Mouse (Mus musculus) spleen, adult 18-20 months (tissue): Measurements from ENCODE around the gene Ccm2l.

Experiments
- DNase-seq, 2 experiments: peaks; one replicate each; pipeline ENCODE4 v3.0.0; 2022; ENCODE audit warnings: mixed read lengths in 2 of 2

The Ccm2l gene

DNA sequence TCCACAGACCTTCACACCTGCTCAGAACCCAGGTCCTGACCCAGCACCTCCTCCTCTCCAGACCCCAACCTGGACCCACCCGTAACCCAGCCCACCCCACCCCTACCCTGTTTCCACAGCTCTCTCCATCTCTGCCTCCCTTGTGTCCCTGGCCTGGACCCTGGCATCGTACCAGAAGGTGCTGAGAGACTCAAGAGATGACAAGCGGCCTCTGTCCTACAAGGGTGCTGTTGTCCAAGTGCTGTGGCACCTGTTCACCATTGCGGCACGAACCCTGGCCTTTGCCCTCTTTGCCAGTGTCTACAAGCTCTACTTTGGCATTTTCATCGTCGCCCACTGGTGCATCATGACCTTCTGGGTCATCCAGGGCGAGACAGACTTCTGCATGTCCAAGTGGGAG is 11.9 kb upstream of the Ccm2l start:
- DNase-seq, result no peak

DNA sequence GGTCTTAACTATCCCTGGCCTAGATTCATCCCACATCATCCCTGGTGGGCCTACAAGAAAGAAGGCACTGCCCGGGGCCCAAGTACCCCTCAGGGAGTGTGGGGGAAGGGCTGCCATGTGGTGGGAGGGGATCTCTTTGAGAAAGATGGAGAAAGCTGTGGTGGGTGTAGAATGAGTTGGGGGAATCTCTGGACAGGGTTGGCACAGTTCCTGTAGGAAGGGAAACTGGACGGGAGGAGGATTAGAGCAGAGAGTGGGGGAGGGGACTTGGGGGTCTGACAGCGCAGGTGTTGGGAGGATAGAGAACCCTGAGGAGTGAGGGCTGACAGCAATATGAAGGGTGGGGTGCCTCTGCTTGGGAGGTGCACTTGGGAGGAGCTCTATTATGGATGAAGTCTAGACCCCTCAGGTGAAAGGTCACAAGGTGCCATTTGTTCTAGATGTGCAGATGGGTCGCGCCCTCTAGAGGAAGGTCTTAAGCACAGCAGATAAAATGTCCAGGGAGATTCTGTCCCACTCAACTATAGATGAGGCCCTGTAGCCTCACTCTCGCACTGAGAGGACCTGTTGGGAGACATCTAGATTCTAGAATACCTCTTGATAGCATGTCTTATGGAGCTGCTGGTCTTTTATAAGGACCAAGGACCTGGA is 10.4 kb upstream of the Ccm2l start:
- no peak for DNase-seq

DNA sequence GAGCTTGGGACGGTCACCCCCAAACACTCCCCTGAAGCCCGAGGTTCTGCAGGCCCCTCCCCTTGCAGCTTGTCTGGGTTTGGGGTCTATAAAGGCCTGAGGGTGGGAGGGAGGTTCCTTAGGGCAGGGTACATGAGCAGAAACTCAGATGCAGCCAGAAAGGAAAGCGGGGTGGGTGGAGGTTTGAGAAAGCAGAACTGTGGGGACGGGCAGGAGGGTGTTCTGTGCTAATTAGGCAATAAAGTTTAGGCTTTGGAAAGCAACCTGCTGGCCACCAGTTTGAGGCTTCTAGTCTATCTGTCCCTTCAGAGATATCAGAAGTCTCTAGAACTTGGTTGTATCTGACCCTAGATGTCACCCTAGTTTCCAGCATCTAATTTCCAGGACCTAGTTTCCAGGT is 7.4 kb upstream of the Ccm2l start:
- DNase-seq, result no peak

DNA sequence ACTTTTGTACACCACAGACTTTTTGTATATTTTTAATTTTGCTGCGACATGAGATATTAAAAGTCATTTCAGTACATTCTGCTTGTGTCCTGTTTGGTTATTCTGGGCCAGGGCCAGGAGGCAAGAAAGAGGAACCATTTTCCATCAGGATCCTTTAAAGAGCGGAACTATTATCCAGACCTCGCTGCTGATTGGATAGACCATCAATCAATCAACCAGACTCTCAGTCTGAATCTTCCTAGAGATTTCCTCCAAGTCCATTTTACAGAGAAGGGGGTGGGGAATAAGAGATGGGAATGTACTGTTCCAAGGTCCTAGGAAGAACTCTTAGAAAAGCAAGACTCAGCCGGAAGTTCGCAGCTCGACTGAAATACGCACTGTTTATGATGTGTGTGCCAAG is 5.5 kb upstream of the Ccm2l start:
- no peak for DNase-seq

DNA sequence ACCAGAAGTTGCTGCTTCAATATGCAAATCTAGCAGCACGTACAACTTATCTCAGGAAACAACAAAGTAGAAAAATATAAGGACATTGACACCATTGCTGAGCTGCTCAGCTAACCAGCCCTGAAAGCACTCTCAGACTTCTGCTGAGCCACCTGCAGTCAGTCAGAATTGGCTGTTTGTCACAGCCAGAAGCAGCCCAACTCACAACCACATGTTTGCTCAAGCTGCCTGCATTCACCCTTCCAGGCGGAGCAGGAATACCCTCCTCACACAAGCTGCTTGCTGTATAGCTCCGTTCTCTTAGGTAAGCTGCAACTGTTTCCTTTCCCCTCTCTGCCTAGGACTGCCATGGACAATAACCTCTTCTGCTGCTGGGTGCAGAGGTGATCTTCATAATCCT is 2.4 kb upstream of the Ccm2l start:
- DNase-seq, result no peak

DNA sequence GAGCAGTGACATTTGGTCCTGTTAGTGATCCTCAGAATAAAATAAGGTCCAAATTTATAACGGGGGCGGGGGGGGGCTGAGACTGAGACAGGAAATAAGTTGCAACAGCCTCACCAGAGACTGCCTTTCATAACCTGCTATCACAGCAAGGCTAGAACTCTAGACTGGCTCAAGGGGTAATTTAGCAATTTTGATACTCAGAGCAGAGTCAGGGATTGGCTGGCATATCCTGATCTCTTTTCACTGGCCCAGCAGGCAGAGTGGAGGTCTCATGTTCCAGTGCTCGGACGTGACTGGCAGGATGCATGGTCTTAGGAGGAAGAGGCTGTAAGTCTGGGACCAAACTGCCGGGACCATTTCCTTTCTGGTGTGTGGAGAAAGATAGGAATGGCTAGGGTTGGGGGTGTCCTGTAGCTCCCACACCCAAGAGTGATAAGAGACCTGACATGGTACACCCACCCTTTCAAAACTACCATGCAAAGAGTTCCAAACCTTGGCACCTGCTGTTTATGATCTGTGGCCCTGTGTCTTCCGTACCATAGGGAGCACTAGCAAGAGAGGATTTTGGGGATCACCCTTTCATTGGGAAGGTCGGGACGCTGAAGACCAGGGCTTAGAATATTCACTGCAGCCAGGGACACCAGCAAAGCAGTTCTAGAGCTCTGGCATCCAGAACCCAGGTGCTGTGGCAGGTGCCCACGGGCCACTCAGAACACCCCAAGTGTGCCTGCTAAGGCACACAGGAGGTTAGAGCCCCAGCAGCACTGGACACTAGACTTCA is 1.4 kb upstream of the Ccm2l start:
- DNase-seq, result no peak

DNA sequence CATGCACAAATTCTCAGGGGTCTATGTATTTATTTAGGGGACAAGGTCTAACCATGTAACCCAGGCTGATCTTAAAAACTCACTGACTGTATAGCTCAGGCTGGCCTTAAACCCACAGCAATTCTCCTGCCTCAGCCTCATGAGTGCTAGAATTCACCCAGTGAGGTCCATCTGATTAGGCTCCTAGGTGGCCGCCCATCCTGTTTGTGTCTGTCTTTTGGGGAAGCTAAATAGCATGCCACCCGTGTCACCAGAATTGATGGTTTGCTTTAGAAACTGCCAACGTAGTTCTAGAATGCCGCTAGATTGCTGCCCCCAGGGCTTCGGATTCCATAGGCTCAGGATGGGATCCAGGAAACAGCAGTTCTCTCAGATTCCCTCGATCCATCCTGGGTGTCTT is 1.2 kb downstream of the Ccm2l start:
- no peak for DNase-seq

DNA sequence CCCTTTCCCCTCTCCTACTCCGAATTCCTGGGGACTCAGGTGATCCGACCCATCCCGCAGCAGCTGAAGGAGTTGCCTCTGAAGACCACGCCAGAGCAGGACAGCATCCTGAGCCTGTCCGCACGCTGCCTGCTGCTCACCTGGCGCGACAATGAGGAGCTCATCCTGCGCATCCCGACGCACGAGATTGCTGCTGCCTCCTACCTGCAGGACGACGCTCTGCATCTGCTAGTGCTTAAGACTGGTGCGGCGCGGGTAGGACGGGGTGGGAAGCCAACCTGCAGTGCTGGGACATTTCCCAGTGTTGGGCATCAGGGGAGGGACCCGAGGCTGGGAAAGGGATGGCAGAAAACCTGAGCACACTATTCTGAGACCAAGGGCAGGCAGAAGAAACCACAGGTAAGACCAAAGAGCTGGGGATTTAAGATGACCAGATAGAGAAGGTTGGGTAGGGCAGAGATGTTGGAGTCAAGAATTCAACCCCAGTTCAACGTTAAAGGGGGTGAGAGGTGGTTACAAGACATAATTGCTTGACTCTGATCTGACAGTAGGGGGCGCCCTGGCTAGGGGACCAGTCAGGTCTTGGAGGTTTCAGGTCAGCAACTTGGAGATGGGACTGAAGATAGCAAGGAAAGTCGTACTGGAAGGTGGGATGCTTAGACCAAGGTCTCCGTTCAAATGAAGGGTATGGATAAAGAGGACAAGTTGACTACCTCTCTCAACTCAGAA is 5.2 kb downstream of the Ccm2l start:
- peak in 1 of 2 experiments; percentile 34 for DNase-seq

DNA sequence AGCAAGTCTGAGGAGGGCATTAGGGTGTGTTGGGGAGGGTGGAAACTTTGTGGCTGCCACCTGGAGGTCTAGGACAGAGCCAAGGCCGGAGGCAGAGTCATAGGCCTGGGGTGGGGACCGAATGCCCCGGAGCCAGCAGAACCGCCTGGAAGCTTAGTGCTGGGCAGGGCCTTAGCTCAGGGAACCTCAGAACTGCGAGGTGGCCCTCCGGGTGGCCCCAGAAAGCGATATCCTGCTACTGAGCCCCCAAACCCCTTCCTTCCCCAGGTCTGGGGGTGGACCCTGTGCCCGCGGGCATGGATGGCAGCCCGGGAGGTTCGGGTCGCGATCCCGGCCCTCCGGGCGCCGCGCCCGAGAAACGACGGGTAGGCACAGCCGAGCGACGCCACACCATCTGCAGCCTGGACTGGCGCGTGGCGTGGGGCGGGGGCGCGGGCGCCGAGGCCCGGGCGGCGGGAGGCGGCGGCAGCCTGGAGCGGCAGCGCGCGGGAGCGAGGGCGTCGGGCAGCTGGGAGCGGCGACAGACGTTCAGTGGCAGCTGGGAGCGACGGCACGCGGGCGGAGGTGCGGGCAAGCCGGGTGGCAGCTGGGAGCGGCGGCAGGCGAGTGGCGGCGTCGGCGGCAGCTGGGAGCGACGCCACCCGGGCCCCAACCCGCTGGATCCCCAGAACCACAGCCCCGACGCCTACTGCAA is 5.9 kb downstream of the Ccm2l start:
- DNase-seq, result no peak

DNA sequence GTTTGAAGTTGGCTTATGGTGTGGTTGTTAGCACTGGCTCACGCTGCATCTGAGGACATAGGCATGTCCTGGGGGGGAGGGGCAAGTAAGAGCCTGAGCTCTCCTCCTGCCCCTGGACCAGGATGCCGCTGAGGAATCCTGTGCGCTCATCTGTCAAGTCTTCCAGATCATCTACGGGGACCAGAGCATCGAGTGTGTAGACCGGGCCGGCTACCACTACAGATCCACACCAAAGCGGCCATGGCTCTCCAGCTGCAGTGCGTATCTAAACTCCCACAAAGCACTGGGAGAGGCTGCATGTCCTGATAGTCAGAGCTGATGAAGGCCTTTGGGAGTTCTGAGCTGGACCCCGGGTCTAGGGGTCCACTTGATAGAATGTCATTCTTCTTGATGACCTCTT is 8.9 kb downstream of the Ccm2l start:
- DNase-seq, result no peak

DNA sequence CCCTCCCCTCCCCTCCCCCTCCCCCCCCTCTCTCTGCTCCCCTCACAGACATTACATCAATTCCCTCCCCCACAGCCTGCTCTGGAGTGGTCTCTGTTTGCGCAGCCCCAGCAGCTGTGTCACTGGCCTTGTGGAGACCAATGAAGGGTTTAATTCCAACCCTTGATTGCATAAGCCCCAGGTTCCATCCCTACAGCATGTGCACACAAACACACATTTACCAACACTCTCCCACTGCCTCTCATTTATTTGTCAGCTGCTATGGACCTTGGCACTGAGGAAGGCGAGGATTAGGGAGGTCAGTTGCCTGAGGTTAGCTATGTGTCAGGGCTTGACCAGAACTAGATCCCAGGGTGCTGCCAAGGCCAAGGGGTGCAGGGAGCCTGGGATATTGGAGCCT is 10.2 kb downstream of the Ccm2l start:
- DNase-seq, result no peak

DNA sequence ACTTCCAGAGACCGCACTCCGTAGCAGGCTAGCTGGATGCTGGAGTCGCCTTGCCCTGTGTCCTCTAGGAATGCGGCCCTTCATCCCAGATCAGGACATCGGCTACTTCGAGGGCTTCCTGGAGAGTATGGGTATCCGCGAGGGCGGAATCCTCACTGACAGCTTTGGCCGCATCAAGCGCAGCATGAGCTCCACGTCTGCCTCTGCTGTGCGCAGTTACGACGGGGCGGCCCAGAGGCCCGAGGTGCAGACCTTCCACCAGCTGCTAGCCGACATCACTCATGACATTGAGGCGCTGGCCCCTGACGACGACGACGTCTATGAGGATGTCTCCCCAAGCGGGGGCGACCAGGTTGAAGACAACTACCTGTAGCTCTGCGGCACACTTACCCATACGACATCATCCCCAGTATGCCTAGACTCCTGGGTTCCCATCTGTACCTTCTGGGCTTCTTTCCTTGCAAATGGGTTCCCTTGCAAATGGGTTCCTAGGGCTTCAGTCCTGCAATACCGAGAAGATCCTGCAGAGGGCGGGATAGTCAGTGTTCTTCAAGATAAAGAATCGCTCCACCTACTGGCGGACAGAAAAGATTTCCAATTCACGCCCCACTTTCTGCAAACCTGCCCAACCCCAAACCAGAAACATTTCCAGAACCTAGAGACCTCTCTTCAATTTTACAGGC is 15.2 kb downstream of the Ccm2l start:
- peak; percentile 56 to 80 for DNase-seq

DNA sequence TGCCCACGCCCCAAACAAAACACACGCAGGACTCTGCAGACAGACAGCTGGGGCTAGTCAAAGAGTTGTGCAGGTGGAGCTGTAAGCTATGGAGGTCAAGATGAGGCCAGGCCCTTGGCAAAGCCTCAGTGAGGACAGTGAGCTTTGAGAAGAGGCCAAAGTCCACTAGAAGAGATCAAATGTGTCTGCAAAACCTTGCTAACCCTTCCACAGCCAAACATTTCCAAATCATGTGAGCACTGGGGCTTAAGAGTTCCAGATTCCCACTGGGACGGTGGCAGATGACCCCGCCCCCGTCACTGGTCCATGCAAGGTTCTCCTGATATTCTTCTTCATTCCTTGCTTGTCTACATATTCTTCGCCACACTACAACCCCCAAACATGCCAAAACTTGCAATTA is 16.1 kb downstream of the Ccm2l start:
- DNase-seq, result no peak

DNA sequence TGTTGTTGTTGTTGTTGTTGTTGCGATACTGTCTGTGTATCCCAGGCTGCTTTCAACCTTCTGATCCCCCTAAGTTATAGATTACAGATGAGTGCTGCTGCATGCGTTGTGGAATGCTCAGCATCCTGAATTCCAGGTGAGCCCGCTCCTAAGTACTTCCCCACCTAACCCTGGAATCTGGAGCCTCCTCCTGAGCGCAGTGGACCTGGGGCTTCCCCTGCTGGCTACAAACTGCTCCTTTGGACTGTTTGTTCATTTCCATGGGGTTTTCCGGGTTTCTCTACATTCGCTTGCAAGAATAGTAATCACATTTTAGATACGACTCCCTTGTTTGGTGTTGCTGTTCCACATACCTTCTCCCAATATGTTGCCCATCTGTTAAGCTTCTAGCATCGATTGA is 17.5 kb downstream of the Ccm2l start:
- DNase-seq, result no peak

DNA sequence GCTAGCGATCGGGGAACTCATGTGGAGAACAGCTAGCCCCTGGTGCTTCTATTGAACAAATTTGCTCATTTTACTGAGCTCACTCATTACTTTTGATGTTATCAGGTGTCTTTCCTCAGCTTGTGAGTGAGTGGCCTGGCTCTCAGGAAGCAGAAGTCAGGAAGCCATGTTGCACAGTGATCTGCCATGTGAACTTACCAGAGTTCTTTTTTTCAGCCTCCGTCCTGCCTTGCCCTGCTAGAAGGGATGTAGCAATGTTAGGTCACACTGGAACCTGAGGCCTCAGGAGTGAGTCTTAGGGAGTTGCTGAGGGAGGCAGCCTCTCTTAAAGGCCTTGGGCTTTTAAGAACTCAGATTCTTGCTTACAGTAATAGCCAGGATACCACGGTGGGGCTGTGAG is 18.1 kb downstream of the Ccm2l start:
- no peak for DNase-seq

DNA sequence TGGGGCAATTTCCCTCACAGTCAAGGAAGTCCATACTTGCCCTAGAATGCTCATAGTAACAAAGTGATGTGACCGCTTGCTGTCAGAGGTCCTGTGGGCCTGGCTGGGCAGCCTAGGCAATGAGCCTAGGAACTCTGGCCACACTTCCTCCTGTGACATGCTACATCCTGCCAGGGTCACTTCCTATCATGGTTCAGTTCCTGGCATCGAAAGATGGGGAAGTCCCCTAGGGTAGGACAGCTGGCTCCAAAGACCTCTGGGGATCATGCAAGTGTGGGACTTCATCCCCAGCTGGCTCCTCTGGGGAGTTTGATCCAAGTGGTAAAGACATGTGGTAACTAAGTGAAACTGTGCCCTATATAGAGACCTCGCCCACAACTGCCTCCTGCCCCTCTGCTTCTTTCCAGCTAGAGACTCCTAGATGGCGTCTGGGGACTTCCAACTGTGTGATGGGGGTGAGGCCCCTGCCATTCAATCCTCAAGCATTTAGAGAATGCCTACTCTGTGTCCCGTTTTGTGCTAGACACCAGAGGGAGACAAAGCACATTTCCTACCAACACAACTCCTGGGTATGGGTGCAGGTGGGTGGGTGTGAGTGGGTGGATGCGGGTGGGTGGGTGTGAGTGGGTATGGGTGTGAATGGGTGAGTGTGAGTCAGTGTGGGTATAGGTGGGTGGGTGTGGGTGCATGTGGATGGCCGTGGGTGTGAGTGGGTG is 18.7 kb downstream of the Ccm2l start:
- DNase-seq, result peak; percentile 40 to 41

DNA sequence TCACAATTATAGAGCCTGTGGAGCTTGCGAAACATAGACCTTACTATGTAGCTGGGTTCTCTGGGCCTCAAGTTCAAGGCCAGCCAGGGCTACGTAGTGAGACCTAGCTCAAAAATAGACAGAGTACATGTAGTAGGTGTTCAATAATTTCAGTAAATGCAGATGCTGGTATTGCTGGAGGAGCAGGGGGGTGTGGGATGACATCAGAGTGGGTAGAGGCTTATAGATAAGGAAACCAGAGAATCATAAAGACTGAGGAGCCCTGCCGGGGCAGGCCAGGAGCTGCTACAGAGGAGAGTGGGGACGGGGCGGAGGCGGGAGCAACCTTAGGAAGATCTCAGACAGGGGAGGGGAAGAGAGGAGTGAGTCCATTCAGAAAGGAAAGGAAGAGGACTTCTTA is 19.8 kb downstream of the Ccm2l start:
- DNase-seq, result no peak

DNA sequence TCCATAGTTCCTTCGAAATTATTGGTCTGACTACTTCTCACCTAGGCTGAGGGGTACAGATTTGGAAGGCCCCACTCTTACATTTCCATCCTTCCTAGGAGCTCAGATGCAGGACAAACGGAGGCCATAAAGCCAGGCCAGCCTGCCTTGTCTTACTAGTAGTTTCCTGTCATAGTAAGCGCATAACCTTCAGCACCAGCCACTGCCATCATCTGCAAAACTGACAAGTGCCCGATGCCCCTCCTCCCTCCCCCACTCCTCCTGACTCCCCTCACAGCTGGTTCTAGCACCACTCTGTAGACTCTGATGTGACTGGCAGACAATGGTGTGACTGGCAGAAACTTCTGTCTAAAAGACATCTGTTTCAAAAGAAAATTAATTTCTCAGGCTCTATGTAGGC is 20.4 kb downstream of the Ccm2l start:
- no peak for DNase-seq

DNA sequence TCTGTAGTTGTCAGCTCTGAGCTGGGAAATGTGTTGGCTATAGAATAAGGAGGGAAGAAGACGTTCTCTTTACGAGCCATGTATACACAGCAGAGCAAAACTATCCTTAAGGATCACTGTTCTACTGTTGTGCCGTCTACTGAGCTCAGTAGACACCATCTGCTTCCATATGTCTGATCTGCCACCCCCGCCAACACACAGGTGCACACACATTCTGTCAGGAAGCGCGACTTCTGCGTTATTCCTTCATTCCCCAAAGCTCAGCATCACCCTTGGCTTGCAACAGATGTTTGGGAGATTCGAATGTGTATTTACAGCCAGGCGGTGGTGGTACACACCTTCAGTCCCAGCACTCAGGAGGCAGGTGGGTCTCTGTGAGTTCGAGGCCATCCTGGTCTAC is 21.3 kb downstream of the Ccm2l start:
- DNase-seq, result no peak

DNA sequence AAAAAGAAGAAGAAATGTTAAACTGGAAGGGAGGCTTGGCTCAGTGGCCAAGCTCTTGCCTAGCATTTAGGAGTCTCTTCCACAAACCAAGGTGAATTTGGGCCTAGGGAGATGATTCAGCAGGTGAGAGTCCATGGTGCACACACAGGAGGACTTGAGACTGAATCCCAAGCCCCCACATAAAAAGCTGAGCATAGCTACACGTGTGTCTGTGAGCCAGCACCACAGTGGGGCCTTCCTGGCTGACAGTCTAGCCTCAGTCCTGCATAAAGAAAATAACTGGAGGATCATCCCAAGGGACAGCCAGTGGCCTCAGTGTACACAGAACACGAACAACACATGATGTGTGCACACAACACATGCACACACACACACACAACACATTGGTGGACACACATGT is 23.6 kb downstream of the Ccm2l start:
- no peak for DNase-seq

DNA sequence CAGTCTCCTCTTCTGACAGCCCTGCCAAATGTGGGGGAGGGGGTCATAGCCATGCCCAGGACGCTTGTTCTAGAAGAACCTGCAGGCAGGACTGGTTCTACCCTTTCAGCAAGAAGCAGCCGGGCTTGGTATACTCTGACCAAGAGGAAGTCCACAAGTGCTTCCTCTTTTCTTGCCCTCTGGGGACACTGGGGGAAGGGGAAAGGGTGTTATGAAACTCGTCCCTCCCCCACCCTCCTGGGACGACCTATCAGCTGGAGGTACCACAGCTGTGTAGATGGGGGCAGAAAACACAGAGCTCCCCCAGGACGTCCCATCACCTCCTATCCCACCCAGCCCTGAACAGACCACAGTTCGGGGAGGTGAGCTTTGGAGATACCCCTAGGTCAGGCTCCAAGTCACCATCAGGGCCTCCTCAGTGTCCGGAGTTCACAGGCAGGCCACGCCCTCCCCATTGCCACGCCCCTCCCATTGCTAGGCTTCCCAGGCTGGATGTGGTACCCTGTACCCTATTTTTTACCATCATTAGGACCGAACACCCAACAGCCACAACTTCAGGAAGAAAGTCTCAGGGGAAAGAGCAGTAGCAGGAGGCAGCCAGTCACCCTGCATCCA is 24.9 kb downstream of the Ccm2l start:
- DNase-seq, result peak; percentile 79 to 84
